Mouse (Mus musculus) right cerebral cortex, adult 2 months (tissue): ENCODE results near the gene Snx33.
"Not testable (repeated sequence)": the region's sequence is repeated elsewhere in the genome, so short reads cannot be mapped to it uniquely, and the experiment has no call there.

Source experiments
- DNase-seq, 2 experiments: peaks; one replicate each; pipeline ENCODE4 v3.0.0; 2021 to 2022; ENCODE audit warnings: low spot score in 2 of 2

Gene Snx33

DNA sequence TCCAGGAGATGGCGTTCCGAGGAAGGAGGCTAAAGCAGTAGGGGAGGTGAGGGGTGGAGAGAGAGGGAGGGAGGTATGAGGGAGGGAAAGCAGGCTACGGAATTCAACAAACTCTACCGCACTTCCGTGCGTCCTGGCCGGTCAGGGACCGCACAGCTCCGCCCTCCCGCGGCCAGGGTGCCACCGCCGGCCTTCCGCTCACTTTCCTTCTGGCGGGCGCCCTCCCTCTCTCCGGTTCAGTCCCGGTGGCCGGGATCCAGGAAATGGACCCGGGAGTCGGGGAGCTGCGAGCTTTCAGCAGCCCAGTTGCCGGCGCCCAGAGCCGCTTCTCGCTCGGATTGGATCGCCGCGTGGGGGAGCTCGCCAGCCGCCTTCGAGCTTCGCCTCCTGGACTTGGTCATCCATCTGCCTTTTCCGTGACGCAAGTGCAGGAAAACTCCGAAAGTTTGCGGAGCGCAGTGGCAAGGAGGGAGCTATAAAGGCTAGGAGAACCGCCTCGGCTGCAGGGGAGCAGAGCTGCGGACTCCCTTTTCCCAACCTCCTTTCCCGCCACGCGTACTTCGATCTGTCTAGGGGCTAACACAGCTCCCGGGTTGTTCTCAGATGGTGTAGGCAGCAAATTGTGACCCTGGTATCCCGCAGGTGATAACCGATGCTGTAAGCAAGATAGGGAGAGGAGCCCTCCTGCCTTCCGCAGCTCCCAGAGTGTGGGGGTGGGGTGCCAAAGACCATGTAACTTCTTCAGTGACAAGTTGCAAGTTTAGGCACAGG is at the start of gene Snx33:
Snx33 (minus strand) TSS at position 331 of the 771 bp plus-strand sequence.
- peak; percentile 88 to 89 for DNase-seq

- no peak for DNase-seq
Observed at GRCm38 (mm10) chr9:56975199-56975598, 47.0 kb upstream of the Snx33 start.

DNA sequence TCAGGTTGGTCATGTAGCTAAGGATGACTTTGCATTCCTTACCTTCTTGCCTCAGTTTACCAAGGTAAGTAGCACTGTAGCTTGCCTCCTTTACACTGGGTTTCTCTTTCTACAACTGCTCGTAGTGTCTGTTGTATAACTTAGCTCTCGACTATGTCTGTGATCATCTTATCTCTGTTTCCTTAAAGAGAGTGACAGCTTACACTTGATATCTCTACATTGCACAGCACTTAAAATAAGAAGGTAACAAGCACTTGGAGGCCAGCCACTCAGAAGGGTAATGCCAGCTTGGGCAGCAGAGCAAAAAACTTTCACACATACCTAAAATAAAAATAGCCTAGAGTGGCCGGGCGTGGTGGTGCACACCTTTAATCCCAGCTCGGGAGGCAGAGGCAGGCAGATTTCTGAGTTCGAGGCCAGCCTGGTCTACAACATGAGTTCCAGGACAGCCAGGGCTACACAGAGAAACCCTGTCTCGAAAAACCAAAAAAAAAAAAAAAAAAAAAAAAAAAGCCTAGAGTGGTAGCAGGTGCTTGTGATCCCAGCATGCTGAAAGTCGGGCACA is 45.9 kb upstream of the Snx33 start:
- DNase-seq, result no peak

DNA sequence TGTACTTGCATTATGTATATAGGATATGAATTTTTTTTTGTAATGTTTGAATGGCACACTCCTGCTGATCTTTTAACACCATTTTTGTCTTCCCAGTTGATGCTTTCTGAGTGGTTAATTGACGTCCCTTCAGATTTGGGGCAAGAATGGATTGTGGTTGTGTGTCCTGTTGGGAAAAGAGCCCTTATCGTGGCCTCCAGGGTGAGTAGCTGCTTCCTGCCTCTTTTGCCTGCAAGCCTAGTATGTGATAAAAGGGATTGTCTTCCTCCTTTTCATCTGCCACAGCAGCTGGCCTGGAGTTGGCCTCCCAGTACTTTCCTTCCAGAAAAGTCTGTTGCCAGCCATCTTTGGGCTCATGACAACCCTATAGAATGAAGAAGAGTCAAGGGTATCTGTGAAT is 42.0 kb upstream of the Snx33 start:
- no peak for DNase-seq

- DNase-seq, result no peak
Observed at GRCm38 (mm10) chr9:56961591-56961990, 33.4 kb upstream of the Snx33 start.

GRCm38 (mm10) chr9:56958689-56959088 is 30.5 kb upstream of the Snx33 start:
- DNase-seq, result no peak

GRCm38 (mm10) chr9:56956966-56957675 is 28.9 kb upstream of the Snx33 start:
- no peak for DNase-seq

- DNase-seq, result no peak
Observed at GRCm38 (mm10) chr9:56953562-56953961, 25.4 kb upstream of the Snx33 start.

- DNase-seq, result peak; percentile 96 to 97
Observed at GRCm38 (mm10) chr9:56950414-56951400, 22.5 kb upstream of the Snx33 start, which contains the start of gene Snupn. Gene Snupn (plus strand): TSS chr9:56950878.

GRCm38 (mm10) chr9:56949767-56950166 is 21.6 kb upstream of the Snx33 start:
- no peak for DNase-seq

GRCm38 (mm10) chr9:56948699-56949098 is 20.5 kb upstream of the Snx33 start:
- DNase-seq, result not testable (repeated sequence)

- peak; percentile 45 to 58 for DNase-seq
Observed at GRCm38 (mm10) chr9:56947481-56947880, 19.3 kb upstream of the Snx33 start.

- DNase-seq, result no peak
Observed at GRCm38 (mm10) chr9:56938374-56938773, 10.2 kb upstream of the Snx33 start.

DNA sequence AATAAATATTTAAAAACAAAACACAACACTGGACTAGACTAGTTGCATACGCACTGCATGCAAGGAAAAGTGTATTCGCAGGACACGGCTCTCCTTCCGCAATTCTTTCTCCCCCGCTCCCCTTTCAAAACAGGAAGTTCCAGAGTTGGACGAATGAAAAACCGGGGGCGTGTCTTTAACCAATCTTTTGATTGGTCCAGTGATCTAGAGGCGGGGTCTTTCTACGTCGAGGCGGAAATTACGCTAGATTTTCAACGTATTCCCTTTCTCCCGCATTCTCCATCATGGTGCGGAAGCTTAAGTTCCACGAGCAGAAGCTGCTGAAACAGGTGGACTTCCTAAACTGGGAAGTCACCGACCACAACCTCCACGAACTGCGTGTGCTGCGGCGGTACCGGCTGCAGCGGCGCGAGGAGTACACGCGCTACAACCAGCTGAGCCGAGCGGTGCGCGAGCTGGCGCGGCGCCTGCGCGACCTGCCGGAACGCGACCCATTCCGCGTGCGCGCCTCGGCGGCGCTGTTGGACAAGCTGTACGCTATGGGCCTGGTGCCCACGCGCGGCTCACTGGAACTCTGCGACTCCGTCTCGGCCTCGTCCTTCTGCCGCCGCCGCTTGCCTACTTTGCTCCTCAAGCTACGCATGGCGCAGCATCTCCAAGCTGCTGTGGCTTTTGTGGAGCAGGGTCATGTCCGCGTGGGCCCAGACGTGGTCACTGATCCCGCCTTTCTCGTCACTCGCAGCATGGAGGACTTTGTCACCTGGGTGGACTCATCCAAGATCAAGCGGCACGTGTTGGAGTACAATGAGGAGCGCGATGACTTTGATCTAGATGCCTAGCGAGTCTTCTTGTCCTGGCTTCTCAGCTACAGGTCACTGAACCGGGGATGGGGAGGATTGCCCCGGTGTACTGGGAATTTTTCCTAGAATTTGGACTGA is 9.3 kb upstream of the Snx33 start, which contains the start of gene Imp3:
Imp3 (plus strand) TSS at position 253 of the 938 bp plus-strand sequence.
- DNase-seq, result peak; percentile 92 to 93

- DNase-seq, result no peak
Observed at GRCm38 (mm10) chr9:56936861-56937222, 8.7 kb upstream of the Snx33 start.

GRCm38 (mm10) chr9:56930556-56930955 is 2.4 kb upstream of the Snx33 start:
- no peak for DNase-seq

DNA sequence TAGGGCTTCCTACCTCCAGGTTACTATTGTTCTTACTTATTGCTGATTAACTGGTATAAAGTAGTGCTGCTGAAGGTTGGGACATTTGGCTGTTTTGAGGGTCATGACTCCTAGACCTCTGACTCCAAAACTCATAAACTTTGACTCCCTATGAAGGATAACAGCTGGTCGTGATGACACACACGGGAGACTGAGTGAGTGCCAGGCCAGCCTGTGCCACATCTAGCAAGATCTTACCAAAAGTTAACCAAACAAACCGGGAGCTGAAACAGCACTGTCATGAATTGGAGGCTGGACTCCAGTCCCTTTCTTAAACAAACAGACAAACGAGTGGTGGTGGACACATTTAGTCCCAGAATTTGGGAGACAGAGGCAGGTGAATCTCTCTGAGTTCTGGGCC is 1.3 kb upstream of the Snx33 start:
- DNase-seq, result no peak

DNA sequence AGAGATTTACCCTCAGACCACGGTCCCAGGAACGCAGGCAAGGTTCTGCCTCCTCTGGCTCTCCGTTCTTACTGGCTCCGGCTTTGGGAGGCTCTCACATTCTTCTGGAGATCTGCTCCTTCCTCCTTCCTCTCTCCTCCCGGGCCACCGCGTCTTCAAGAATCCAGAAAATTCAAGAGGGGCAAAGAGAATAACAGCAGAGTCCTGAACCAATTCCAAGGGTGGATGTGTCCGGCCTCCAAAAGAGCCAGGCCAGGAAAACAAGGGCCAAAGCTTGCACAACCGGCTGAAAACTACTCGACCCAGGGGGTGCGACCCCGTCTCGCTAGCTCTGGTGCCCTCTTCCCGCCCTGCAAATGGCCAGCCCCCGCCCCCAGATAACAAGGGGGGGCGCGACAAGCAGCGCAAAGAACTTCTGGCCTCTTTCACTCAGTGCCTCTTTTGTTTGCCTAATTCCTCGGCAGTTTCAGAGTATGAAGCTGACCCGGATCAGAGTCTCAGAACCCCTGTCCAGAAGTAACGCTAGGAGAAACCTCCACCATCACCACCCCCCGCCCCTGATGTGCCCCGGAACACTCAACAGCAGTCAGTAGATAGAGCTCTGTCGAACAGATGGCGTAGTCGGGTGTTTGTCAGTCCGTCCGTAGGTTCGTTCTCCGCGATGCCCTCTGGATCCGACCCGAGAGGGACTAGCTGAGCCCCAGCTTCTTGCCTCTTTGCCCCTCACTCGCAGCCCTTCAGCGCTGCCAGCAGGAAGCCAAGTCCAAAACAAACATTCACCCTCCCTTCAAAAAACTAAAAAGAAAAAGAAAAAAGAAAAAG is 769 bp downstream of the Snx33 start:
- DNase-seq, result peak in 1 of 2 experiments; percentile 14

GRCm38 (mm10) chr9:56926387-56926786 is 1.8 kb downstream of the Snx33 start:
- DNase-seq, result no peak

DNA sequence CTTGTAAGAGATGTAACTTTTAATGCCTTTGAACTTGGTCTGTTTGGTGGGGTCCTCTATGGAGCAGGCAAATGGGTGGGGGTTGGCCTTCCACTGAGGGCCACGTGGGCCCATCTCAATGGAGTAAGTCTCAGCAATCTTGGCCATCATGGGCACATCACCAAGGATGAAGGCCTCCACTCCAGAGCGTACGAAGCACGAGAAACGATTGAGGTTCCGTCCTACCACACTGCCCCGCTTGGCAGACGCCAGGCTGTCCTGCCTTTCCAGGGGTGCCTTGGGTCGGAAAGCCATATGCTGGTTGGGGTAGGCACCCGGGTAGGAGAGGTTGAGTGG is 2.2 kb downstream of the Snx33 start:
- DNase-seq, result no peak
